Mouse (Mus musculus) forebrain, embryonic 15.5 days (tissue): Measurements from ENCODE around the gene Aadac. TPM values are rescaled to one million over a fixed set of nuclear protein-coding genes. Genes with fewer than 3 reads are reported as not detected.
A peak's percentile ranks its signal among the peaks of the same experiment; 100 is the strongest.

Source experiments
- ATAC-seq: fragments of 200-750 bp; cut with Nextera tagmentation; replicated peaks from 2 replicates; pipeline ENCODE4 v1.8.0; 2017; ENCODE audit warnings: mild to moderate bottlenecking, moderate TSS enrichment, moderate library complexity
- H3K27ac ChIP-seq: fragments of 300-500 bp; sonication (generic); replicated peaks from 2 replicates; pipeline ENCODE4 v1.5.1; 2015; ENCODE audit warnings: mild to moderate bottlenecking, inconsistent platforms
- H3K27me3 ChIP-seq: fragments of 300-500 bp; sonication (generic); 2 replicates; pipeline ENCODE4 v1.6.1; 2015; ENCODE audit warnings: inconsistent platforms
- H3K36me3 ChIP-seq: fragments of 300-500 bp; sonication (generic); 2 replicates; pipeline ENCODE4 v1.6.1; 2015; ENCODE audit warnings: mild to moderate bottlenecking, inconsistent platforms
- H3K4me1 ChIP-seq: fragments of 300-500 bp; sonication (generic); 2 replicates; pipeline ENCODE4 v1.6.1; 2015; ENCODE audit warnings: inconsistent platforms
- H3K4me2 ChIP-seq: fragments of 300-500 bp; sonication (generic); replicated peaks from 2 replicates; pipeline ENCODE4 v1.6.1; 2015; ENCODE audit warnings: mild to moderate bottlenecking, inconsistent platforms
- H3K4me3 ChIP-seq: fragments of 300-500 bp; sonication (generic); 2 replicates; pipeline ENCODE4 v1.5.1; 2015; ENCODE audit warnings: mild to moderate bottlenecking, inconsistent platforms
- H3K9ac ChIP-seq: fragments of 300-500 bp; sonication (generic); replicated peaks from 2 replicates; pipeline ENCODE4 v1.6.1; 2015; ENCODE audit warnings: mild to moderate bottlenecking, inconsistent platforms
- H3K9me3 ChIP-seq: fragments of 300-500 bp; sonication (generic); 2 replicates; pipeline ENCODE4 v1.6.1; 2016; ENCODE audit warnings: inconsistent platforms
- WGBS: fragments of 180-500 bp; shearing (Covaris S2); methylation state at CpG from one replicate; pipeline ENCODE4 v1.1.7; 2015; ENCODE audit warnings: mixed read lengths; 5-methylcytosine and 5-hydroxymethylcytosine counted together
- polyA plus RNA-seq: library from polyadenylated mRNA; unstranded; fragments of >200 nt; fragmentation: Nextera tagmentation; extraction: Ambion mirVana; gene quantifications from 2 replicates; pipeline ENCODE4 v1.2.1, GENCODE M21; 2015

Gene Aadac
- polyA plus RNA-seq, 1 experiment from 2014 or later: not detected

- H3K9me3 ChIP-seq: no peaks in the 10 kb centered on the region
- 48% methylated on average over 4 of the region's 4 CpGs for WGBS
- no peaks in the 10 kb centered on the region for H3K36me3 ChIP-seq
- H3K4me3 ChIP-seq: no peak within 1 kb of the TSS
- no peak within 1 kb of the TSS for H3K9ac ChIP-seq
- no peaks in the 10 kb centered on the region for H3K27me3 ChIP-seq
- ATAC-seq: peak; percentile 46; the same call in 1 of the 2 replicates
- H3K27ac ChIP-seq: no peak within 1 kb of the TSS
- H3K4me2 ChIP-seq: no peak within 1 kb of the TSS
- no peaks in the 10 kb centered on the region for H3K4me1 ChIP-seq
Observed at GRCm38 (mm10) chr3:60081648-60082047, 56.1 kb downstream of the Aadac start, which contains the start of gene Sucnr1. Gene Sucnr1, plus strand, starts transcription at chr3:60081869.

GRCm38 (mm10) chr3:60082746-60083145 lies 57.2 kb downstream of the Aadac start:
- Histone ChIP-seq H3K4me1 (no peaks in the 10 kb centered on the region), H3K27me3 (no peaks in the 10 kb centered on the region), H3K9me3 (no peaks in the 10 kb centered on the region), H3K4me2 (no peak overlapping the region), H3K27ac (no peak overlapping the region), H3K9ac (no peak overlapping the region), H3K36me3 (no peaks in the 10 kb centered on the region), H3K4me3 (no peak overlapping the region)
- WGBS: 94% methylated on average over 3 of the region's 3 CpGs
- no peak for ATAC-seq

DNA sequence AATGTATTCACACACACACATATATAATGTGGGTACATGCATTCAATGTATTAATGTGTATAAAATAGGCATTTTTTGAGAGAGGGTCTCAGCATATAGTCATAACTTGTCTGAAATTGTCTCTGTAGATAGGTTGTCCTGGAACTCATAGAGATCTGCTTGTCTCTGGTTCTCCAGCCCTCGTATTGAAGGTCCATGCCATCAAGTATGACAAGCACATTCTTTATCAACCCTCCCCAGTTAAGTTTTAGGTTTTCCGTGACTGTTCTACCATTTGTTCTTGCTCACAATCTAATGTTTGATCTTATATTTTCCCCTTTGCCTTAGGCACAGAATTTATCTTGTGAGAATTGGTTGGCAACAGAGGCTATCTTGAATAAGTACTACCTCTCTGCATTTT lies 60.2 kb downstream of the Aadac start:
- no peak for ATAC-seq
- no peaks in the 10 kb centered on the region for H3K36me3 ChIP-seq
- no peak overlapping the region for H3K4me2 ChIP-seq
- no peak overlapping the region for H3K9ac ChIP-seq
- no peaks in the 10 kb centered on the region for H3K27me3 ChIP-seq
- no peak overlapping the region for H3K27ac ChIP-seq
- WGBS: 91% methylated on average over 2 of the region's 2 CpGs
- no peak overlapping the region for H3K4me3 ChIP-seq
- H3K4me1 ChIP-seq: no peaks in the 10 kb centered on the region
- H3K9me3 ChIP-seq: no peaks in the 10 kb centered on the region

Other genes with a start within 250 kb of the Aadac start
- gene Gm8298, start 164.7 kb upstream of the Aadac start, polyA plus RNA-seq: not detected in 2 replicates
- gene C130079G13Rik, start 100.5 kb upstream of the Aadac start, polyA plus RNA-seq: not detected in 2 replicates
- gene Aadacl2, start 19.0 kb upstream of the Aadac start, polyA plus RNA-seq: not detected in 2 replicates
- gene Sucnr1, start 56.2 kb downstream of the Aadac start, polyA plus RNA-seq: not detected in 2 replicates